Mouse (Mus musculus) megakaryocyte-erythroid progenitor cell, adult 5-6 weeks (primary cell): Measurements from ENCODE around the gene Lrp2. TPM values are rescaled to one million over a fixed set of nuclear protein-coding genes. Genes with fewer than 3 reads are reported as not detected.

ENCODE experiments used
- ATAC-seq: replicated peaks from 2 replicates; pipeline ENCODE4 v1.8.0; 2016; ENCODE audit warnings: mild to moderate bottlenecking, inconsistent platforms; ENCODE audit not compliant: severe bottlenecking, poor library complexity, low FRiP score, low TSS enrichment
- total RNA-seq, 2 experiments: library from RNA; stranded (forward) in 1 of 2; stranded (reverse) in 1 of 2; fragments of 200-1000, 215-1000 nt in 1 of 2; fragments of >200 nt in 1 of 2; fragmentation: Nextera tagmentation in 1 of 2; gene quantifications; 2 replicates each; pipeline ENCODE4 v1.2.3; 2014 to 2017

Lrp2 gene
- not detected in 2 replicates for total RNA-seq (2014; fragmentation: Nextera tagmentation)
- not detected in 2 replicates for total RNA-seq (2017)

GRCm38 (mm10) chr2:69585886-69586398 lies at the start of gene Lrp2:
Lrp2 (minus strand) TSS chr2:69586065.
- ATAC-seq, result 0 out of 2 replicates have a peak, but pooled peaks have one; percentile 26

GRCm38 (mm10) chr2:69635064-69635701 lies 49.3 kb upstream of the Lrp2 start:
- peak; percentile 93 for ATAC-seq

GRCm38 (mm10) chr2:69631449-69631848 lies 45.6 kb upstream of the Lrp2 start:
- ATAC-seq, result peak; percentile 66; the same call in 1 of the 2 replicates

GRCm38 (mm10) chr2:69630792-69631191 lies 44.9 kb upstream of the Lrp2 start:
- no peak for ATAC-seq

GRCm38 (mm10) chr2:69629914-69630313 lies 44.0 kb upstream of the Lrp2 start:
- ATAC-seq, result no peak

GRCm38 (mm10) chr2:69629215-69629614 lies 43.4 kb upstream of the Lrp2 start:
- ATAC-seq, result no peak

GRCm38 (mm10) chr2:69619286-69619685 lies 33.4 kb upstream of the Lrp2 start:
- ATAC-seq, result no peak

GRCm38 (mm10) chr2:69618336-69618735 lies 32.5 kb upstream of the Lrp2 start:
- ATAC-seq, result no peak

- no peak for ATAC-seq
Measured at GRCm38 (mm10) chr2:69613237-69613636, 27.4 kb upstream of the Lrp2 start.

- no peak for ATAC-seq
Measured at GRCm38 (mm10) chr2:69612716-69613115, 26.9 kb upstream of the Lrp2 start.

- ATAC-seq, result no peak
Measured at GRCm38 (mm10) chr2:69612237-69612636, 26.4 kb upstream of the Lrp2 start.

- ATAC-seq, result no peak
Measured at GRCm38 (mm10) chr2:69606621-69607020, 20.8 kb upstream of the Lrp2 start.

GRCm38 (mm10) chr2:69603726-69604393 lies 18.0 kb upstream of the Lrp2 start:
- ATAC-seq, result no peak

- no peak for ATAC-seq
Measured at GRCm38 (mm10) chr2:69593168-69593567, 7.3 kb upstream of the Lrp2 start.

GRCm38 (mm10) chr2:69592536-69592935 lies 6.7 kb upstream of the Lrp2 start:
- no peak for ATAC-seq

GRCm38 (mm10) chr2:69591966-69592505 lies 6.2 kb upstream of the Lrp2 start:
- ATAC-seq, result no peak

GRCm38 (mm10) chr2:69590548-69590947 lies 4.7 kb upstream of the Lrp2 start:
- no peak for ATAC-seq

- ATAC-seq, result no peak
Measured at GRCm38 (mm10) chr2:69587896-69588295, 2.0 kb upstream of the Lrp2 start.

- ATAC-seq, result no peak
Measured at GRCm38 (mm10) chr2:69586821-69587728, 1.2 kb upstream of the Lrp2 start.
